In the genomic region with DNA sequence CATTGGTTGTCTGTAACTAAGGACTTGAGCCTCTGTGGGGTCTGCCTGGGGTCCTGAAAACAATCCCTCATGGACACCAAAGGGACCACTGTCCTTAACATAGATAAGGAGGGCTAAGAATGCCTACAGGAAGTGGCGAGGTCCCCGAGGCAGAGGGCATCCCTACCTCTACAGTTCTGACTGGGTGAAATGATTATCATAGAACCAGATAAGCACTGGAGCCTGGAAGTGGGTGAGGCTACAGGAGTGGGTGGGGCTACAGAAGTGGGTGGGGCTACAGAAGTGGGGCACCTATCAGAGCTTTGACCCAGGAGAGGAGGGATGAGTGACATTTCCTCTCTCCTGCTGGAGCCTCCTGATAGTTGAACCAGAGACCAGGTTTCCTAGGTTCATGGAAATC, we compare ENCODE assay signal across 10 mouse cellular contexts. TPM values are rescaled to one million over a fixed set of nuclear protein-coding genes. Genes with fewer than 3 reads are reported as not detected.
DNase-seq lines count a peak whose midpoint lies in the region; ATAC-seq lines count a peak whose summit lies in the region.
"Had no signal": no experiment of that assay in that cellular context is flagged by ENCODE, and none has a peak within 500 bp of the region (broad histone marks: within the 10 kb centered on the region; RNA-seq: fewer than 3 reads in every experiment).

No protein-coding gene starts in this region.

- H3K4me3 ChIP-seq in embryonic facial prominence, embryonic 10.5 days, result no peak overlapping the region
- no peak overlapping the region for H3K4me3 ChIP-seq in liver, embryonic 15.5 days (replicated peaks)

- no peaks in the 10 kb centered on the region for H3K9me3 ChIP-seq in embryonic facial prominence, embryonic 10.5 days
- no peaks in the 10 kb centered on the region for H3K9me3 ChIP-seq in liver, embryonic 15.5 days (replicated peaks)

- peak; percentile 92 for ATAC-seq in liver, embryonic 15.5 days (ENCODE audit: insufficient read depth)

- 83% methylated on average over 2 of the region's 2 CpGs for WGBS in embryonic facial prominence, embryonic 10.5 days
- WGBS in liver, embryonic 15.5 days (ENCODE audit: insufficient replicate concordance), result 15% methylated on average over 2 of the region's 2 CpGs

- H3K4me2 ChIP-seq in liver, embryonic 15.5 days, result peak overlapping the region; percentile 39

- peak overlapping the region; percentile 24; the same call in 1 of the 2 replicates for H3K27ac ChIP-seq in embryonic facial prominence, embryonic 10.5 days (replicated peaks)
- no peak overlapping the region for H3K27ac ChIP-seq in liver, embryonic 15.5 days (replicated peaks)
- H3K27ac ChIP-seq: macrophage had no signal

- no peaks in the 10 kb centered on the region for H3K27me3 ChIP-seq in embryonic facial prominence, embryonic 10.5 days (replicated peaks; ENCODE audit: low read depth, poor library complexity, severe bottlenecking)
- peaks cover 6% of the 10 kb centered on the region; the same call in 1 of the 2 replicates for H3K27me3 ChIP-seq in liver, embryonic 15.5 days

- no peak overlapping the region for H3K9ac ChIP-seq in liver, embryonic 15.5 days

- H3K4me1 ChIP-seq in embryonic facial prominence, embryonic 10.5 days, result peaks cover 43% of the 10 kb centered on the region
- peaks cover 43% of the 10 kb centered on the region for H3K4me1 ChIP-seq in liver, embryonic 15.5 days (replicated peaks)

- intact Hi-C loops in left cerebral cortex, postnatal 25 days (cut with DNase I), result no loop called here

- peak; percentile 44 for DNase-seq in spleen, adult 12 weeks (ENCODE audit: low spot score)
- no peak for DNase-seq in spleen, adult 18-20 months
- DNase-seq in embryonic facial prominence, embryonic 10.5 days (ENCODE audit: low spot score), result no peak
- no peak for DNase-seq in gastrocnemius, adult 8-10 months (ENCODE audit: low spot score in 2 of 2)
- no peak for DNase-seq in right cerebral cortex, adult 2 months (ENCODE audit: low spot score in 2 of 2)
- DNase-seq in embryo, embryonic 10.5 days (ENCODE audit: low spot score), result no peak
- no peak for DNase-seq in left cerebral cortex, postnatal 25 days (ENCODE audit: low spot score in 2 of 2)
- DNase-seq: kidney, adult 11 months had no signal

- H3K36me3 ChIP-seq in embryonic facial prominence, embryonic 10.5 days (replicated peaks), result no peaks in the 10 kb centered on the region
- no peaks in the 10 kb centered on the region for H3K36me3 ChIP-seq in liver, embryonic 15.5 days (replicated peaks)

RNA-seq across cellular contexts. Expression of a gene that starts 39.9 kb away (rescaled TPM):
- polyA plus RNA-seq in embryonic facial prominence, embryonic 10.5 days (2016; fragmentation: Nextera tagmentation; extraction: Ambion mirVana), result 147 TPM in 2 replicates
- 45.7 and 50.5 TPM in 2 replicates for polyA plus RNA-seq in liver, embryonic 15.5 days (2015; fragmentation: Nextera tagmentation; extraction: Ambion mirVana)
- total RNA-seq in gastrocnemius, adult 8-10 months (2022), result 10 to 100 TPM; 24.0 to 27.1 (median 25.8) TPM
- total RNA-seq in left cerebral cortex, postnatal 25 days (2021), result 100 to 1,000 TPM; 138 to 157 TPM

Comparison
In these comparisons a context has a peak if more than half of its experiments do, and no peak if none do; other contexts are left out.
1. RNA of a gene that starts 39.9 kb away (total RNA-seq): 138 to 157 TPM in left cerebral cortex, postnatal 25 days; 24.0 to 27.1 TPM in gastrocnemius, adult 8-10 months; every median in the first group is over 4 times any median in the second.